Mouse (Mus musculus) CH12.LX (cell line): ENCODE data around the gene Upf3b.

Experiments
- CTCF ChIP-seq, 2 experiments: IDR thresholded peaks in 1 of 2; conservative IDR thresholded peaks in 1 of 2; 2 replicates each; pipeline ENCODE4 v1.5.1; 2011 to 2012; ENCODE audit warnings: low read depth in 2 of 2, low read length in 2 of 2, improper control_type of control experiment in 1 of 2, inconsistent platforms in 1 of 2, mild to moderate bottlenecking in 1 of 2, moderate library complexity in 1 of 2
- EP300 ChIP-seq: IDR thresholded peaks from 2 replicates; pipeline ENCODE4 v1.6.1; 2011; ENCODE audit warnings: low read length, improper control_type of control experiment

GRCm38 (mm10) chrX:37067299-37067698 lies 42.8 kb downstream of the Upf3b start:
- no peak for TF ChIP-seq CTCF (conservative IDR thresholded peaks at IDR 0.05 in 1 of 2, IDR thresholded peaks at IDR 0.05 in 1 of 2; ENCODE audit: low read depth in 2 of 2, low read length in 2 of 2)
- TF ChIP-seq EP300: no peak
